Mouse (Mus musculus): Measurements from ENCODE around the gene Uhrf1.
A peak's percentile ranks its signal among the peaks of the same experiment; 100 is the strongest.

Uhrf1 gene

DNA sequence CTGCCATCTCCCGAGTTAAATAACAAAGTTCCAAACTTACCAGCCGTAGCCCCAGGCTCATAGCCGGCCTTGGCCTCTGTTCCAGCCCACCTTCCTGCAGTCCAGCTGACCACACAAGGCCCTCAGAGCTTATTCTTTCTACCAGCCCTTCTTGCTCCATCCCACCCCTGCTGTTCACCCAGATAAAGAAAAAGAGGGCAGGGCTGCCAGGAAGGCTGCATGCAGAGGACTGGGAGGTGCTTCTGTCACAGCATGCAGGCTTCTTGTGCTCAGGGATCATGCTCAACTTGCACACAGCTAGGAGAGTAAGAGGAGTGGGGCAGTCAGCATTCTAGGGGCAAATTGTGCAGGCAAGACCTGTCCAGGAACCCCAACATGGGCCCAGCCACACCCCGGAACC, 45.0 kb downstream of the Uhrf1 start:
- DNase-seq (ENCODE audit: low spot score in 2 of 2) = no peak

DNA sequence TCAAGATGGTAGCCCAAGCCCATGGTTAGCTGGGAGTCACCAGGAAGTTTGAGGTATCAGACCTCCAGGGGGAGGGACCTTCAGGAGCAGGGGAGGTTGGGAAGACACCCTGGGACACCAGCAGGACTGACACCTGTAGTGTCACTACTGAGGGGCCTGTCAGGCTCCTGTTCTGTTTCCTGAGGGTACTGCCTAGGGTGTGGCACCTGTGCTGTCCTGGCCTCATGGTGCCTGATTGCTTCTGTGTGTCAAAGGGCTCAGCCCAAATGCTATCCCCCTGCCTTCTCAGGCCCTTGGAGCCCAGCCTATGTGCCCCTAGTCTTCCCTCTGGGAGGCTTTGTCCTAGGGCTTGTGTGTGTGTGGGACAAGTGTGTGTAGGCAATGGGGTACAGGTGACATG, 45.5 kb downstream of the Uhrf1 start:
- no peak for DNase-seq (ENCODE audit: low spot score in 2 of 2)

DNA sequence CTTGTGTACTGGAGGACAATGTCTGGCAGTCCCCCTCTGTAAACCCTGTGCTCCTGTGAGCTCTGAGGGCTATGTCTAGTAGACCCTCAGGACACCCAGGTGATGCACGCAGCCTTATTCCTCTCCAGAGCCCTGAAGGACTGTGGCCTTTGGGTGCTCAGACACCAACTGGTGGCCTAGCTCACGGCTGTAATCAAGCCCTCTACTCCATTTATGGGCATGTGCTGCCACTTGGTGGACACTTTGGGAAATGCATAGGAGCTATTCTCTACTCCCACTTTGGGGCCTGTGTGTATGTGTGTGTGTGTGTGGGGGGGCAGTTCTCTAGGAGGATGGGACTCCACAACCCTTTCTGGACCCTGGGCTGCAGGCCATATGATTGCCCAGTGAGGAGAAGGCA, 47.6 kb downstream of the Uhrf1 start:
- DNase-seq (ENCODE audit: low spot score in 2 of 2) = peak; percentile 65 to 79

DNA sequence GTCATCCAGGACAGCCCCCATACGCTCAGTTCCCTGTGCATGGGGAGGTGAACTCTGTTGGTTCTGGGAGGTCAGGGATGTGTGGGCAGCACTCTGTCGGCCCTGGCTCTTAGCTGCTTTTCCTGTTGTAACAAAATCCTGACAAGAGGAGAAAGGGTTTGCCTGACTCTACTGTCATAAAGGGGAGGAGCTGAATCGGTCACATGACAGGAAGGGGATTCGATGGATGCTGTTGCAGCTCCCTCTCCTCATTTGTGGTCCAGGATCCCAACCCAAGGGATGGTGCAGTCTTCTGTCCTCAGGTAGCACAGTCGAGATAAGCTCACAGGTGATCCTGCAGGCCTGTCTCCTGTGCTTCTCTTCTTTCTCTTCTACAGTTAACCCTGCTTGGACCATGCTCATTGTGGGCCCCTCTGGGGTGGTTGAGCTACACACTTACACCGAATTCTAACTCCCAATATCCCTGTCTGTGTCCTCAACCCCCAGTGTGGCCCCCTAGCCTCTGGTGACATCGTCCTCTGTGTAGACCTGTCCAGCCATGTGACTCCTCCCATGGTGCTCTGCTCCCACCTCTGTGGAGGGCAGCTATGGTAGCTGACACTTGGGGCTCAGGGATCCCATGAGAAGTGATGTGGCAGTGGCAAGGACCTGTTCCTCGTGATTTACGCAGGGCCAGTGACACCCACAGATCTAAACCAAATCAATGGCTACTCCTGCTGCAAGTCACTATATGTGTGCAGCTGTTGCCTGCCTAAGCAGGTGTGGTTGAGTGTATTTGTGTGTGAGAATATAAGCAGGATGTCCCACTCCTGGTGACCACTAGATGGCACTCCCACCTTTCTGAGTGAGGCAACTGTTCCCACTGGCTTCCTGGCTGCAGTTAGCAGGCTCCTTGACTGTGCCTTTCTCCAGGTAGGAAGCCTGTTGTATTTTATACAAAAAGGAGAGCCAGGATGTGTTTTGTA, 54.1 kb downstream of the Uhrf1 start:
- DNase-seq (ENCODE audit: low spot score in 2 of 2) = peak; percentile 43 to 65

DNA sequence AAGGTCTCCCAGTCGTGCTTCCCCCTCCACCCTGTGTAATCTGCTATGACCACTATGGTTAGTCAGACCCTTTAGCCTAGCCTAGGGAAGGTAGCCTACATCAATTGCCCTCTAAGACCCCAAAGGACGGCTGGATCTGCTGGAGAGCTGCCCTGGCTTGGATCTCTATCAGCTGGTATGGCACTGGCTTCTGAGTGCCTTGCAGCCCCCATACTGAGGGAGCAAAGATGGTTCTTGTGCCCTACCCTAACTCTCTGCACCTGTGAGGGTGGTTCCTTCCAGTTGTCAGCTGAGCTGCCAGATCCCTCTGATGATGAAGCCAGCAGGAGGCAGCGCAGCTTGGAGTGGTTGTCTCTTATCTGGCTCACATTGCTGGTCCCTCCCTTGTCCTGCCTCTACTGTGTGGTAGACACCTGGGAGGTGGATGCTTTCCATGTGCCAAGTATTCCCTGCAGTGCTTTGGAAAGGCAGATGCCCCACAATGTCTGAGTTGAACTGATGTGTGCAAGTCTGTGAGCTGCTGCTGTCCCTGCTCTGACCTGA, 56.1 kb downstream of the Uhrf1 start:
- no peak for DNase-seq (ENCODE audit: low spot score in 2 of 2)

DNA sequence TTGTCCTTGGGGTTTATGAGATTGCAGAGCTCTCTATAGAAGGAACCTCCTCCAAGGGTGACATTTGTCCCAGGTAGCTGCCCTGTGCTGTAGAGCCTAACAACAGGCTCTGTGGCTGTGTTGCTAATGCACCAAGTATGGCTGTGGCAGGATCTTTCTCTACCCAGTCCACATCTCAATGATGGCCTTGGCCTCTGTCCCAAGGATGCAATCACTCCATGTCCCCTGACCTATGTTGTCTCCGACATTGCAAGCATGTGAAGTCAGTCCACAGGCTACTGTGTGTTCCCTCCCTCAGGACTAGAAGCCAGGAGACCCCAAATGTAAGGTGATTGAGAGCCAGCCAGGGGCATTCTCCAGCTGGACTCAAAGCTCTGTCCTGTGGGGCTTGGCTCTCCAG, 56.7 kb downstream of the Uhrf1 start:
- no peak for DNase-seq (ENCODE audit: low spot score in 2 of 2)

DNA sequence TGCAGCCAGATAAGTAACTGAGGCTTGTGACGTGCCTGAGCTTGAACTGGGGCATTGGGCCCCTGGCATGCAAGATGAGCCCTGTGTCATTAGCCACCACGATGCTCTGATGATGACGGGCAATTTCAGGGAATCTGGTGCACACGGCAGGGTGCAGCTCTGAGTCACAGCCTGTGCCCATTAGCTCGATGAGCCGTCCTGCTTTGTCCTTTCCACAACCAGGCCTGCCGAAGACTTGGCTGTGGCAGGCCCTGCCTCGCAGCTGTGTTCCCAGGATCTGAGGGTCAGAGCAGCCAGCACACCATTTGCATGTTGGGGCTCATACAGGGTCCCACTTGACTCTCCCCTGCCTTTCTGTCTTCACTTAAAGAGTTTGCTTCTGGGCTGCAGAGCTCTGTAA, 57.3 kb downstream of the Uhrf1 start:
- no peak for DNase-seq (ENCODE audit: low spot score in 2 of 2)

DNA sequence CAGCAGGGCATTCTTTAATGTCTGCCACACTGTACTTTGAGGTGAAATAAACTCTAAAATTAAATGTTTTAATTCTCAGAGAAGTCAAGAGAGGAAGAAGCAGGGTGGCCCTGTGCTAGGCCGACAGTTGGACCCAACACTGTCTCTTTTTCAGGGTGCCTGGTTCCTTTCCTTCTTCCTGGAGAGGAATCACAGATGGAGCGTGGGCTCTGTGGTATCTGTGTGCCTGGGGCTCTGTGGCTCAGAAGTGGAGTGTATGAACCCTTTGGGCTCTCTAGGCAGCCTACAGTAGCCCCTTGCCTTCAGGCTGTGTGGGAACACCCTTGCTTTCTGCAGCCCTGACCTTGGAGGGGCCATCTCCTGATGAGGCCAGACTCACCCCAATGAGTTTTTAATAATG, 58.4 kb downstream of the Uhrf1 start:
- no peak for DNase-seq (ENCODE audit: low spot score in 2 of 2)

DNA sequence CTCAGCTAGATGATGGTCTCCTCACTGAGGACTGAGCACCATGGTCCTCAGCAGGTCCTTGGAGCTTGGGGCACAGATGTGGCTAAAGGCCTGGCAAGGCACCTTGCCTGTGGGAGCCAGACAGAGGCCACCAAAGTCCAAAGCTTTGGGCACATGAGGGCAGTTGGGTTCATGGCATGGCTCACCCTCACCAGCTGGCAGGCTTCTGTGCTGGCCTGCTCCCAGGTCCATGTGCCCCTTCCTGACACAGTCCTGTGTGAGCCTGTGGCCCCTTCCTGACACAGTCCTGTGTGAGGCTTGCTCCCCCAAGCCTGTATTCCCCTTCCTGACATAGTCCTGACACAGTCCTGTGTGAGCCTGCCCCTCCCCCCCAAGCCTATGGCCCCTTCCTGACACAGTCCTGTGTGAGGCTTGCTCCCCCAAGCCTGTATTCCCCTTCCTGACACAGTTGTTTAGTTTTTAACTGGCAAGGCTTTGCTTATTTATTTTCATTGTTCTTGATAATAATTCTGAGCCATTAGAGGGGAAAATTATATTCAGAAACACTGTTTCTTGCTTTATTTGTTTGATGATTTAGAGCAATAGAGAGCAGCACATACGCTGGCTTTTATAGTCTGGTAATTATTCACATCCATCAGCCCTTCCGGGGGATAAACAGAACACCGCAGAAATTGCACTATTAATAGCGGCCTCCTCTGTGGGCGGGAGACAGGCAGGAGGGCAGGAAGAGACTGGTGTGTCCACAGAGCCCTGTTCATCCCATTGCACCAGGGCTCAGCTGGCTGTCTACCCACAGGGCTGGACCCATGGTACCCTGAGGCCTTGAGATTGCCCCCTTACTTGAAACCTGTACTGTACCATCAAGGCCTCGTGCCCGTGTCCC, 62.9 kb downstream of the Uhrf1 start:
- no peak for DNase-seq (ENCODE audit: low spot score in 2 of 2)

DNA sequence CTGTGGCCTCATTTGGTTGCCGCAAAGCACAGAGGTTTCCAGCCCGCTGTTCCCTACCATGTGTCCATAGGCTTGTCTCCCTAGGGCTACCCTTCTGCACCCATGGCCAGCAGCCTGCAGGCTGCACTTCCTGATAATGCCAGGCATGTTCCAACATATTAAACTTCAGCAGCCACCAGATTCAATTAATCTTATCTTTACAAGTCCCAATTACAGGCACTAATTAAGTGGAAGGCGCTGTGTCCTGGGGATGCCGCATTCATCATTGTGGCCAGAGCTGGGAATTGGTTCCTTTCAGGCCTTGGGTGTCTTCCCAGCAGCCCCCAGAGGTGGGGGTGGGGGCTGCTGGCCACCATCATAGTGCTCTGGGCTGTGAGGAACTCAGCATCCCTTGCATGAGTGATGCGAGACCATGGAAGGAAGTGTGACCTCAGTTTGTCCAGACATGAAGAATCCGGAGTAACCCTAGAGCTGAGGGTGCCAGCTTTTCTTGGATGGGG, 65.2 kb downstream of the Uhrf1 start:
- no peak for DNase-seq (ENCODE audit: low spot score in 2 of 2)

DNA sequence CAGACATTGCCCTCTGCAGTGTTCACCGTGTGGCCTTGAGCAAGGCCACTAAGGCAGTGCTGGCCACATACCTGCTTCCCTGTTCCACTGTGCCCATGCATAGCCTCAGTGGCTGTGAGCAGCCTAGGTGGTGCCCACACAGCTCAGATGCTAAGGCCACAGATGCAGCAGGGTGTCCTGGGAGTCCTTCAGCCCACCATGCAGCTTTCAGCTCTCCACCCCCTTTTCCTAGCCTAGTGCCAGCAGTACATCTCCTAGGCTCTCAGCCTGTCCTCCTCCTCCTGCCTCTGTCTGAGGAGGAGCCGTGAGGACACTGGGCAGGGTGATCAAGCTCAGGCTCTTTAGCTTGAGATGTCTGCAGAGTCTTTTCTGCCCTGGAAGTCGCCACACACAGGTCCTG, 67.0 kb downstream of the Uhrf1 start:
- no peak for DNase-seq (ENCODE audit: low spot score in 2 of 2)

DNA sequence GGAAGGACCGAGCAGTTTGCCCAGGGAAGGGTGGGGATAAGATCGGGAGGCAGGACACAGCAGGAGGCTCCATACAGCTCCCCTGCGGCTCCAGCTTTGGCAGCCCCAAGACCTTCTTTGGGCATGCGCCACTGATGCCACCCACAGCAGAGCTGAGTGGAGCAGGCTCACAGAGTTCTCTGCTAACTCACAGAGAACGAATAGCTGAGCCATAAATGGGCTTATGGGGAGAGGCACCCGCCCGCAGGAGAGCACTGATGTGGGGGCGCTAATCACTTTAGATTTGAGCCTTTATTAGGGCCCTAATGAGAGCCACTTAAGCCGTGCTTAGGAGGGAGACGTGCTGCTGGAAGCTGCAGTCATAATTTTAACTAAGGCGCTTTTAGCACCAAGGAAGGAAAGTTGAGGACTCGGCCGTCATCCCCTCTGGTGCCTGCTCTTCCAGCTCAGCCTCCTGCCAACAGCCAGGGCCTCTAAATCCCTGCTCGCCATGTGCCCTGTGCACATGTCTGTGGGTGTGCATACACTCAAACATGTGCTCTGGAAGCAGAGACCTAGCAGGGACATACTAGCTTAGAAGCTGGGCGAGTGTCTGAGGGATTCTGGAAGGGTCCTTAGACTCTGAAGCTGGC, 68.0 kb downstream of the Uhrf1 start:
- no peak for DNase-seq (ENCODE audit: low spot score in 2 of 2)

DNA sequence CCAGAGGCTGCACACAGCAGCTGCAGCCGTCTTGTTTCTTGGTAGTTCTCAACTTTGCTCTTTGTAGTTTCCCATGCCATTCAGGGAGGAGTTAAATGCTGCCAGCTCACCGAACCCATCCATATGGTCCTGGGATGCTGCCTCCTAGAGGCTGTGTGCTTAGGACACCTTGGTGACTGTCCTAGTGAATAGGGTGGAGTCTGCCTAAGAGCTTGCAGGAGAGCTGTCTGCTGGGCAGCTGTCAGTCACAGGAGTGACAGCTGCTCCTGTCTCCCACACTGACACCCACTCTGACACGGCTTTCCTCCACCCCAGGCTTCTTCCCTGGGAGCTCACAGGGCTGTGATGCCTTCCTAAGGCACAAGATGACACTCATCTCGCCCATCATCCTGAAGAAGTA, 69.0 kb downstream of the Uhrf1 start:
- no peak for DNase-seq (ENCODE audit: low spot score in 2 of 2)
